Mouse (Mus musculus) thymus, adult 2 months (tissue): ENCODE results near the gene Msh3.

ENCODE experiments used
- CTCF ChIP-seq: fragments of 200-500 bp; IDR thresholded peaks from 2 replicates; pipeline ENCODE4 v1.5.1; 2012; ENCODE audit warnings: mild to moderate bottlenecking, control low read depth, low read length, moderate library complexity, borderline replicate concordance; ENCODE audit not compliant: control insufficient read depth, poor library complexity, insufficient read depth; ENCODE audit errors: extremely low read depth
- POLR2A ChIP-seq: fragments of 200-500 bp; IDR thresholded peaks from 2 replicates; pipeline ENCODE4 v1.6.1; 2012; ENCODE audit warnings: mild to moderate bottlenecking, low read length, control low read depth, moderate library complexity; ENCODE audit not compliant: control insufficient read depth, poor library complexity, insufficient read depth; ENCODE audit errors: extremely low read depth

- no peak for TF ChIP-seq CTCF
- no peak for TF ChIP-seq POLR2A
Measured at GRCm38 (mm10) chr13:92275292-92275691, 79.5 kb downstream of the Msh3 start.
